In the genomic region with DNA sequence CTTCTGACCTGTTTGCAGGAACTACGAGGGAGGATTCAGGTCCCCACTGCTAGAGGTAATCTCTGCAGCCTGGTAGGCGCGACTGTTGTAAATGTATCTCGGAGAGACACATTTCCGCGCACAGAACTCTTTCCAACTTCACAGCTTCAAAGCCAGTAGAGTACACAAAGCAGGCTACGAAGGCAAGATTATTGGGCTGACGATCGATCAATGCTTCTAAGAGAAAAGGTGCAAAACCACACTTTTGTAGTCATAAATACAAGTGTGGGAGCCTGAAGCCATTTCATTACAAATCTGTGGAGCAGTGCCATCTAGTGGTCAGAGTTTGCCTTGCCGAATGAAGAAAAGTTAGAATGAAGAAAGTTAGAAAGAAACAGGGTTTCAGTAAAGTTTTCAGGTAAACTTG, we compare ENCODE assay signal across 8 mouse cellular contexts.
A peak's percentile ranks its signal among the peaks of the same experiment; 100 is the strongest.
DNase-seq lines count a peak whose midpoint lies in the region; ATAC-seq lines count a peak whose summit lies in the region.

No protein-coding gene starts in this region.

- 5% methylated on average over 10 of the region's 10 CpGs for WGBS in forebrain, embryonic 15.5 days
- 14% methylated on average over 10 of the region's 10 CpGs for WGBS in hindbrain, embryonic 13.5 days

- peak overlapping the region; percentile 29 for H3K4me3 ChIP-seq in forebrain, embryonic 15.5 days
- H3K4me3 ChIP-seq in hindbrain, embryonic 13.5 days: peak overlapping the region; percentile 25; the same call in 1 of the 2 replicates

- 0 out of 2 replicates have a peak, but pooled peaks have one; percentile 31 for ATAC-seq in forebrain, embryonic 15.5 days (replicated peaks)
- ATAC-seq in hindbrain, embryonic 13.5 days (ENCODE audit: low FRiP score): no peak

- no peaks in the 10 kb centered on the region for H3K9me3 ChIP-seq in forebrain, embryonic 15.5 days
- H3K9me3 ChIP-seq in hindbrain, embryonic 13.5 days: no peaks in the 10 kb centered on the region

- H3K4me2 ChIP-seq in forebrain, embryonic 15.5 days (replicated peaks): peak overlapping the region; percentile 46
- H3K4me2 ChIP-seq in hindbrain, embryonic 13.5 days: peak overlapping the region; percentile 53

- DNase-seq in cerebellum, adult 18-20 months: peak; percentile 43 to 59
- DNase-seq in cerebellum, adult 11-12 months: no peak
- peak; percentile 50 for DNase-seq in c-Kit-positive CD71-positive TER-119-negative erythroid progenitor cells, embryonic 14.5 days (ENCODE audit: low read depth)
- DNase-seq in layer of hippocampus, postnatal 14 days (ENCODE audit: low spot score in 2 of 2): peak; percentile 57 to 73
- DNase-seq in lung, postnatal 25 days (ENCODE audit: low spot score): peak; percentile 46
- DNase-seq in retina, embryonic 14.5 days (ENCODE audit: low spot score): peak; percentile 85

- no peaks in the 10 kb centered on the region for H3K36me3 ChIP-seq in forebrain, embryonic 15.5 days
- H3K36me3 ChIP-seq in hindbrain, embryonic 13.5 days: no peaks in the 10 kb centered on the region

- no peak overlapping the region for H3K27ac ChIP-seq in forebrain, embryonic 15.5 days (replicated peaks)
- H3K27ac ChIP-seq in hindbrain, embryonic 13.5 days: no peak overlapping the region

- H3K27me3 ChIP-seq in forebrain, embryonic 15.5 days: peaks cover 4% of the 10 kb centered on the region; the same call in 1 of the 2 replicates
- no peaks in the 10 kb centered on the region for H3K27me3 ChIP-seq in hindbrain, embryonic 13.5 days

- H3K9ac ChIP-seq in forebrain, embryonic 15.5 days (replicated peaks): peak overlapping the region; percentile 40
- H3K9ac ChIP-seq in hindbrain, embryonic 13.5 days: peak overlapping the region; percentile 56

- peaks cover 15% of the 10 kb centered on the region for H3K4me1 ChIP-seq in forebrain, embryonic 15.5 days
- peaks cover 7% of the 10 kb centered on the region for H3K4me1 ChIP-seq in hindbrain, embryonic 13.5 days (replicated peaks)
